Mouse (Mus musculus) forebrain, embryonic 11.5 days (tissue): ENCODE results near the gene Olfr672. TPM values are rescaled to one million over a fixed set of nuclear protein-coding genes. Genes with fewer than 3 reads are reported as not detected.
"Not testable (repeated sequence)": the region's sequence is repeated elsewhere in the genome, so short reads cannot be mapped to it uniquely, and the experiment has no call there.

Source experiments
- ATAC-seq: fragments of 200-750 bp; cut with Nextera tagmentation; replicated peaks from 2 replicates; pipeline ENCODE4 v1.8.0; 2017; ENCODE audit warnings: moderate TSS enrichment; ENCODE audit not compliant: low FRiP score
- DNase-seq: peaks from one replicate; pipeline ENCODE4 v3.0.0-alpha.2; 2017; ENCODE audit warnings: low spot score
- H3K27ac ChIP-seq: fragments of 300-500 bp; sonication (generic); 2 replicates; pipeline ENCODE4 v1.5.1; 2014; ENCODE audit warnings: low read depth, low read length
- H3K27me3 ChIP-seq: fragments of 300-500 bp; sonication (generic); 2 replicates; pipeline ENCODE4 v1.6.1; 2014; ENCODE audit warnings: mild to moderate bottlenecking, low read length, mixed read lengths; ENCODE audit not compliant: control insufficient read depth, insufficient read depth
- H3K36me3 ChIP-seq: fragments of 300-500 bp; sonication (generic); 2 replicates; pipeline ENCODE4 v1.6.1; 2014; ENCODE audit warnings: mild to moderate bottlenecking, low read length, moderate library complexity, mixed read lengths; ENCODE audit not compliant: control insufficient read depth, insufficient read depth
- H3K4me1 ChIP-seq: fragments of 300-500 bp; sonication (generic); replicated peaks from 2 replicates; pipeline ENCODE4 v1.6.1; 2014; ENCODE audit warnings: low read length, mixed read lengths; ENCODE audit not compliant: control insufficient read depth, insufficient read depth
- H3K4me2 ChIP-seq: fragments of 300-500 bp; sonication (generic); 2 replicates; pipeline ENCODE4 v1.6.1; 2014; ENCODE audit warnings: low read depth, mild to moderate bottlenecking, low read length, moderate library complexity, mixed read lengths; ENCODE audit not compliant: severe bottlenecking
- H3K4me3 ChIP-seq: fragments of 300-500 bp; sonication (generic); 2 replicates; pipeline ENCODE4 v1.5.1; 2014; ENCODE audit warnings: low read depth, low read length
- H3K9ac ChIP-seq: fragments of 300-500 bp; sonication (generic); 2 replicates; pipeline ENCODE4 v1.6.1; 2014; ENCODE audit warnings: low read length
- H3K9me3 ChIP-seq: fragments of 300-500 bp; sonication (generic); 2 replicates; pipeline ENCODE4 v1.6.1; 2016; ENCODE audit warnings: low read length, mixed read lengths; ENCODE audit not compliant: control insufficient read depth
- WGBS: fragments of 180-500 bp; shearing (Covaris S2); extraction: QIAGEN DNeasy Blood & Tissue Kit; methylation state at CpG from one replicate; pipeline ENCODE4 v1.1.7; 2014; 5-methylcytosine and 5-hydroxymethylcytosine counted together
- polyA plus RNA-seq: library from polyadenylated mRNA; unstranded; fragments of >200 nt; fragmentation: Nextera tagmentation; extraction: Ambion mirVana; gene quantifications from 2 replicates; pipeline ENCODE4 v1.2.1, GENCODE M21; 2014

Gene Olfr672
- not detected in 2 replicates for polyA plus RNA-seq

GRCm38 (mm10) chr7:105001929-105002328 lies at the start of gene Olfr672:
Olfr672 (minus strand) TSS chr7:105002029.
- no peak within 1 kb of the TSS for H3K27ac ChIP-seq
- DNase-seq (no peak), ATAC-seq (no peak)
- no peak within 1 kb of the TSS for H3K9ac ChIP-seq
- no peaks in the 10 kb centered on the region for H3K9me3 ChIP-seq
- H3K4me2 ChIP-seq = no peak within 1 kb of the TSS
- H3K4me1 ChIP-seq = no peaks in the 10 kb centered on the region
- H3K36me3 ChIP-seq = no peaks in the 10 kb centered on the region
- H3K4me3 ChIP-seq = no peak within 1 kb of the TSS
- H3K27me3 ChIP-seq = no peaks in the 10 kb centered on the region

GRCm38 (mm10) chr7:105033836-105034235 lies 32.0 kb upstream of the Olfr672 start:
- not testable (repeated sequence) for H3K27ac ChIP-seq, DNase-seq, H3K4me3 ChIP-seq, ATAC-seq, H3K9me3 ChIP-seq, H3K4me2 ChIP-seq, H3K4me1 ChIP-seq, H3K36me3 ChIP-seq, H3K9ac ChIP-seq, H3K27me3 ChIP-seq
- 63% methylated on average over 5 of the region's 5 CpGs for WGBS

- H3K4me1 ChIP-seq = no peaks in the 10 kb centered on the region
- no peak within 1 kb of the TSS for H3K27ac ChIP-seq
- H3K9me3 ChIP-seq = no peaks in the 10 kb centered on the region
- no peak within 1 kb of the TSS for H3K4me3 ChIP-seq
- no peaks in the 10 kb centered on the region for H3K36me3 ChIP-seq
- no peak for DNase-seq
- no peak for ATAC-seq
- no peaks in the 10 kb centered on the region for H3K27me3 ChIP-seq
- H3K4me2 ChIP-seq = no peak within 1 kb of the TSS
- no peak within 1 kb of the TSS for H3K9ac ChIP-seq
These were observed 30.6 kb upstream of the Olfr672 start, which contains the start of gene Olfr676 for GRCm38 (mm10) chr7:105032398-105032797. Olfr676 (plus strand) TSS chr7:105032698.

GRCm38 (mm10) chr7:105028360-105028759 lies 26.5 kb upstream of the Olfr672 start, which contains the start of gene Olfr675:
Olfr675 (minus strand) TSS chr7:105028460.
- H3K4me3 ChIP-seq = no peak within 1 kb of the TSS
- no peak within 1 kb of the TSS for H3K4me2 ChIP-seq
- WGBS = 81% methylated on average over 1 of the region's 1 CpGs
- H3K36me3 ChIP-seq = no peaks in the 10 kb centered on the region
- no peaks in the 10 kb centered on the region for H3K9me3 ChIP-seq
- DNase-seq (no peak), ATAC-seq (no peak)
- no peaks in the 10 kb centered on the region for H3K27me3 ChIP-seq
- H3K9ac ChIP-seq = no peak within 1 kb of the TSS
- H3K27ac ChIP-seq = no peak within 1 kb of the TSS
- no peaks in the 10 kb centered on the region for H3K4me1 ChIP-seq

- H3K4me2 ChIP-seq = no peak overlapping the region
- no peak overlapping the region for H3K27ac ChIP-seq
- H3K27me3 ChIP-seq = no peaks in the 10 kb centered on the region
- no peak overlapping the region for H3K9ac ChIP-seq
- no peak for ATAC-seq
- H3K4me3 ChIP-seq = no peak overlapping the region
- no peaks in the 10 kb centered on the region for H3K36me3 ChIP-seq
- no peak for DNase-seq
- no peaks in the 10 kb centered on the region for H3K9me3 ChIP-seq
- 82% methylated on average over 1 of the region's 1 CpGs for WGBS
- no peaks in the 10 kb centered on the region for H3K4me1 ChIP-seq
These were observed 20.7 kb upstream of the Olfr672 start for GRCm38 (mm10) chr7:105022530-105022929.

- no peak within 1 kb of the TSS for H3K4me3 ChIP-seq
- no peak within 1 kb of the TSS for H3K9ac ChIP-seq
- H3K4me2 ChIP-seq = no peak within 1 kb of the TSS
- H3K4me1 ChIP-seq = no peaks in the 10 kb centered on the region
- no peak within 1 kb of the TSS for H3K27ac ChIP-seq
- H3K27me3 ChIP-seq = no peaks in the 10 kb centered on the region
- no peaks in the 10 kb centered on the region for H3K36me3 ChIP-seq
- ATAC-seq = no peak
- no peak for DNase-seq
- H3K9me3 ChIP-seq = no peaks in the 10 kb centered on the region
- 81% methylated on average over 1 of the region's 1 CpGs for WGBS
These were observed 22.8 kb downstream of the Olfr672 start, which contains the start of gene Olfr671 for GRCm38 (mm10) chr7:104979026-104979425. Olfr671 (minus strand) TSS chr7:104979126.

- not testable (repeated sequence) for H3K27ac ChIP-seq, H3K27me3 ChIP-seq, H3K4me1 ChIP-seq, H3K4me2 ChIP-seq, H3K4me3 ChIP-seq, ATAC-seq, H3K9me3 ChIP-seq, H3K36me3 ChIP-seq, DNase-seq, H3K9ac ChIP-seq
- WGBS = 78% methylated on average over 2 of the region's 2 CpGs
These were observed 29.3 kb downstream of the Olfr672 start for GRCm38 (mm10) chr7:104972507-104972906.

GRCm38 (mm10) chr7:104962520-104962919 lies 39.3 kb downstream of the Olfr672 start, which contains the start of gene Olfr670:
Olfr670 (minus strand) TSS chr7:104962620.
- no peak for ATAC-seq
- no peaks in the 10 kb centered on the region for H3K27me3 ChIP-seq
- 90% methylated on average over 1 of the region's 1 CpGs for WGBS

GRCm38 (mm10) chr7:104950234-104950633 lies 51.6 kb downstream of the Olfr672 start:
- 94% methylated on average over 16 of the region's 16 CpGs for WGBS
- H3K36me3 ChIP-seq, H3K27me3 ChIP-seq, H3K9me3 ChIP-seq, H3K4me3 ChIP-seq, H3K4me2 ChIP-seq, DNase-seq, H3K27ac ChIP-seq, H3K4me1 ChIP-seq, ATAC-seq, H3K9ac ChIP-seq: not testable (repeated sequence)

More at GRCm38 (mm10) chr7:104962520-104962919, 39.3 kb downstream of the Olfr672 start, which contains the start of gene Olfr670:
- Histone ChIP-seq H3K4me3 (no peak within 1 kb of the TSS), H3K4me1 (no peaks in the 10 kb centered on the region), H3K36me3 (no peaks in the 10 kb centered on the region), H3K9ac (no peak within 1 kb of the TSS), H3K9me3 (no peaks in the 10 kb centered on the region), H3K4me2 (no peak within 1 kb of the TSS), H3K27ac (no peak within 1 kb of the TSS)
- DNase-seq = no peak
